Mouse (Mus musculus) limb, embryonic 14.5 days (tissue): ENCODE measurements around the gene Ate1. TPM values are rescaled to one million over a fixed set of nuclear protein-coding genes. Genes with fewer than 3 reads are reported as not detected.

Source experiments
- ATAC-seq: fragments of 200-750 bp; cut with Nextera tagmentation; 2 replicates; pipeline ENCODE4 v1.8.0; 2017; ENCODE audit warnings: low read depth, moderate number of reproducible peaks, moderate TSS enrichment; ENCODE audit not compliant: low FRiP score
- DNase-seq: peaks from one replicate; pipeline ENCODE4 v3.0.0-alpha.2; 2015; ENCODE audit warnings: low spot score
- H3K27ac ChIP-seq: fragments of 300-500 bp; sonication (generic); replicated peaks from 2 replicates; pipeline ENCODE4 v1.5.1; 2014; ENCODE audit warnings: low read depth, mild to moderate bottlenecking, low read length, moderate library complexity, mixed read lengths
- H3K27me3 ChIP-seq: fragments of 300-500 bp; sonication (generic); 2 replicates; pipeline ENCODE4 v1.6.1; 2014; ENCODE audit warnings: low read length, mixed read lengths; ENCODE audit not compliant: control insufficient read depth, insufficient read depth
- H3K36me3 ChIP-seq: fragments of 300-500 bp; sonication (generic); 2 replicates; pipeline ENCODE4 v1.6.1; 2014; ENCODE audit warnings: mild to moderate bottlenecking, low read length, moderate library complexity, mixed read lengths; ENCODE audit not compliant: control insufficient read depth, insufficient read depth
- H3K4me1 ChIP-seq: fragments of 300-500 bp; sonication (generic); 2 replicates; pipeline ENCODE4 v1.6.1; 2014; ENCODE audit warnings: antibody characterized with exemption, low read length, mixed read lengths; ENCODE audit not compliant: control insufficient read depth, insufficient read depth
- H3K4me2 ChIP-seq: fragments of 300-500 bp; sonication (generic); replicated peaks from 2 replicates; pipeline ENCODE4 v1.6.1; 2014; ENCODE audit warnings: low read depth, mild to moderate bottlenecking, low read length, moderate library complexity; ENCODE audit not compliant: severe bottlenecking
- H3K4me3 ChIP-seq: fragments of 300-500 bp; sonication (generic); replicated peaks from 2 replicates; pipeline ENCODE4 v1.5.1; 2014; ENCODE audit warnings: low read length
- H3K9ac ChIP-seq: fragments of 300-500 bp; sonication (generic); 2 replicates; pipeline ENCODE4 v1.6.1; 2014; ENCODE audit warnings: mild to moderate bottlenecking, low read depth, low read length, moderate library complexity; ENCODE audit not compliant: severe bottlenecking
- H3K9me3 ChIP-seq: fragments of 300-500 bp; sonication (generic); 2 replicates; pipeline ENCODE4 v1.6.1; 2016; ENCODE audit warnings: low read length; ENCODE audit not compliant: control insufficient read depth
- POLR2A ChIP-seq: fragments of 200-500 bp; IDR thresholded peaks from 2 replicates; pipeline ENCODE4 v1.8.0; 2012; ENCODE audit warnings: inconsistent platforms, mild to moderate bottlenecking, moderate library complexity, borderline replicate concordance; ENCODE audit not compliant: insufficient read depth, insufficient read length; ENCODE audit errors: extremely low read depth
- WGBS: fragments of 180-500 bp; shearing (Covaris S2); extraction: QIAGEN DNeasy Blood & Tissue Kit; methylation state at CpG from one replicate; pipeline ENCODE4 v1.1.7; 2014; 5-methylcytosine and 5-hydroxymethylcytosine counted together
- polyA plus RNA-seq, 2 experiments: library from polyadenylated mRNA; depleted of rRNA in 1 of 2; stranded (reverse) in 1 of 2; unstranded in 1 of 2; fragments of >200 nt; fragmentation: Nextera tagmentation in 1 of 2; extraction: Ambion mirVana in 1 of 2; gene quantifications; 2 replicates each; pipeline versions ENCODE4 v1.2.1 to v1.2.3; 2012 to 2014

Gene Ate1
- polyA plus RNA-seq, 2 experiments, result 12.9 to 47.8 TPM

DNA sequence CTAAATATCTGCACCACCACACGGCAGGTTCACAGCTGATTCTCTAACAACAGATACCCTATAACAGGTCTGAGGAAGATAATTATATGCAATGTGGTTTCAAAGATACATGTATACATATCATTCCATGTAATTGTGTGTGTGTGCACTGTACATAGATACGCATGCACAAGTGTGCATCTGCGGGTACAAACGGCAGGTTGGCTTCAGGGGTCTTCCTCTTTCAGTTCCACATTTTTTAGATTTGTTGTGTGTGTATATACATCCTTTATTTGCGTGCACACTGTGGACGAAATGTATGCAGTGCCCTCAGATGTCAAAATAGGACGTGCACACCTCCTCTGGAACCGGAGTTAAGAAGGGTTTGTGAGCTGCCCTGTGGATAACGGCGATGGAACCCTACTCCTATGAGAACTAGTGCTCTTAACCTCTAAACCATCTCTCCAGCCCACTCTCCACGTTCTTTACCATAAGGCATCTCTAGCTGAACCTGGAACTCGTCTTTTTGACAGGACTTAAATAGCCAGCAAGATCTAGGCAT is 27.5 kb upstream of the Ate1 start:
- WGBS, result 79% methylated on average over 12 of the region's 12 CpGs
- peak overlapping the region; percentile 97; the same call in 1 of the 2 replicates for H3K9ac ChIP-seq
- H3K27me3 ChIP-seq, result no peaks in the 10 kb centered on the region
- ATAC-seq, result no peak
- peaks cover 19% of the 10 kb centered on the region for H3K36me3 ChIP-seq
- H3K4me3 ChIP-seq, result 0 out of 2 replicates have a peak overlapping the region, but pooled peaks have one; percentile 88
- H3K9me3 ChIP-seq, result no peaks in the 10 kb centered on the region; the same call in 1 of the 2 replicates
- H3K4me1 ChIP-seq, result peaks cover 9% of the 10 kb centered on the region
- DNase-seq, result no peak
- no peak for TF ChIP-seq POLR2A
- no peak overlapping the region for H3K27ac ChIP-seq
- no peak overlapping the region for H3K4me2 ChIP-seq

DNA sequence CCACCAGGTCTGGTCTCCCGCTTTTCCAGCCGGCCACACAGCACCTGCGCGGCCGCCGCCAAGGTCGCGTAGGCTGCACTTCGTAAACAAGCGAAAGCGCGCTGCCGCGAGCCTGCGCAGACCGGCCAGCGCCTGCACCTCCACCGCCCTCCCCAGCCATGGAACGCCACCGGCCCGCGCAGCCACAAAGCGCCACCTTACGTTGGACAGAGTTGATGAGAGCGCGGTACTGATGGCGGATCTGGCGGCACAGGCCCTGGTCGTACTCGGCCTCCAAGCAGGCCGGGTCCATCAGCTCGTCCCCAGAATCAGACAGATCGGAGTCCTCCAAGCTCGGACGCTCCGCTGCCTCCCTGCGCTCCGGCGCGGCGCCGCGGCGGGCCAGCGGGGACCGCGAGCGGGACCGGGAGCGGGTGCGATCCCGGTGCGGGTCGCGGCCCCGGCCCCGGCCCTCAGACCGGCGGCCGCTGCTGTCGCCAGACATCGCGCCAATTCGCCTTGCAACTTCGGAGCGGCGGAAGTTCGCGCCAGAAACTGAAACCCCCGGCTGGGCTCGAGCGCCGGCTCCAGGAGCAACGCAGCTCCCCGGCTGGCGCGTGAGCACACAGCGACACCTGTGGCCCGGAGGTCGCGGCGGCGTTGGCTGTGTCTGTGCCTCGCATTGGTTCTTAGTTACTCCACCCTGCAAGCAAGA is 26.8 kb upstream of the Ate1 start:
- Histone ChIP-seq H3K9me3 (no peaks in the 10 kb centered on the region; the same call in 1 of the 2 replicates), H3K9ac (peak overlapping the region; percentile 97), H3K27ac (peak overlapping the region; percentile 99), H3K4me2 (peak overlapping the region; percentile 66), H3K4me1 (peaks cover 8% of the 10 kb centered on the region; the same call in 1 of the 2 replicates), H3K4me3 (peak overlapping the region; percentile 88), H3K27me3 (no peaks in the 10 kb centered on the region), H3K36me3 (peaks cover 27% of the 10 kb centered on the region)
- WGBS, result 2% methylated on average over 73 of the region's 84 CpGs
- ATAC-seq (peak; percentile 93), DNase-seq (peak; percentile 89)
- peak; percentile 46; the same call in 1 of the 2 replicates for TF ChIP-seq POLR2A

DNA sequence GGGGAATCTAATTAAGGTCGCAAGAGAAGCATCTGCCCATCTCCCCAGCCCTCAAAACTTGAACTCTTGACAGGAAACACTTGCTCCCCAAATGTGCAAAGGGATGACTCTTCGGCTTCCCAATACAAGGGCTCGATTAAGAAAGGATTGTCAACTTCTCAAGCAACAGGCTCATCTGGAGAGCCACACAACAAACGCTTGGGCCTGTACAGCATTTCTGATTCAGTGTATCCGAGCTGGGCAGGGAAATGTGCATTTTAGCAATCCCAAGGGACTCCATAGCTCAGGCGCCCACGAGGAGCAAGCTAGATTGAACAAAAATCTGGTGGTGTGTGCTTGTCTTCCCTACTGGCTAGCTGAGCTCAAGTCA is 26.2 kb upstream of the Ate1 start:
- no peaks in the 10 kb centered on the region for H3K27me3 ChIP-seq
- H3K27ac ChIP-seq, result peak overlapping the region; percentile 99
- no peak for TF ChIP-seq POLR2A
- ATAC-seq, result no peak
- WGBS, result 8% methylated on average over 7 of the region's 7 CpGs
- H3K9me3 ChIP-seq, result no peaks in the 10 kb centered on the region; the same call in 1 of the 2 replicates
- DNase-seq, result no peak
- peak overlapping the region; percentile 97 for H3K9ac ChIP-seq
- peaks cover 32% of the 10 kb centered on the region for H3K36me3 ChIP-seq
- peaks cover 8% of the 10 kb centered on the region; the same call in 1 of the 2 replicates for H3K4me1 ChIP-seq
- peak overlapping the region; percentile 88 for H3K4me3 ChIP-seq
- peak overlapping the region; percentile 66 for H3K4me2 ChIP-seq

GRCm38 (mm10) chr7:130545893-130546292 is 25.7 kb upstream of the Ate1 start:
- 58% methylated on average over 3 of the region's 3 CpGs for WGBS
- no peak for ATAC-seq

GRCm38 (mm10) chr7:130545401-130545800 is 25.2 kb upstream of the Ate1 start:
- Histone ChIP-seq H3K4me2 (peak overlapping the region; percentile 66; the same call in 1 of the 2 replicates), H3K4me1 (peaks cover 8% of the 10 kb centered on the region; the same call in 1 of the 2 replicates), H3K27ac (no peak overlapping the region), H3K27me3 (no peaks in the 10 kb centered on the region), H3K9ac (no peak overlapping the region), H3K36me3 (peaks cover 39% of the 10 kb centered on the region), H3K4me3 (no peak overlapping the region; the same call in 1 of the 2 replicates), H3K9me3 (no peaks in the 10 kb centered on the region; the same call in 1 of the 2 replicates)
- 86% methylated on average over 5 of the region's 5 CpGs for WGBS
- no peak for DNase-seq
- no peak for TF ChIP-seq POLR2A
- ATAC-seq, result no peak

More at GRCm38 (mm10) chr7:130545893-130546292, 25.7 kb upstream of the Ate1 start:
- TF ChIP-seq POLR2A, result no peak
- DNase-seq, result no peak
- peak overlapping the region; percentile 97 for H3K9ac ChIP-seq
- peaks cover 36% of the 10 kb centered on the region for H3K36me3 ChIP-seq
- H3K27me3 ChIP-seq, result no peaks in the 10 kb centered on the region
- no peaks in the 10 kb centered on the region; the same call in 1 of the 2 replicates for H3K9me3 ChIP-seq
- H3K27ac ChIP-seq, result peak overlapping the region; percentile 99; the same call in 1 of the 2 replicates
- peak overlapping the region; percentile 88 for H3K4me3 ChIP-seq
- peaks cover 8% of the 10 kb centered on the region; the same call in 1 of the 2 replicates for H3K4me1 ChIP-seq
- peak overlapping the region; percentile 66 for H3K4me2 ChIP-seq
